Mouse (Mus musculus): ENCODE data around the gene Rhoc. TPM values are rescaled to one million over a fixed set of nuclear protein-coding genes. Genes with fewer than 3 reads are reported as not detected.

Rhoc gene
- total and polyA plus RNA-seq, 3 experiments: 1.2 to 8.3 (median 7.9) TPM

- no peaks in the 10 kb centered on the region for H3K79me2 ChIP-seq (replicated peaks; ENCODE audit: control insufficient read depth, extremely low read depth, insufficient read depth, poor library complexity, severe bottlenecking)
- TF ChIP-seq PAX5 (IDR thresholded peaks at IDR 0.05; ENCODE audit: low read length): no peak
- peak; percentile 55; the same call in 1 of the 2 replicates for TF ChIP-seq IRF4 (IDR thresholded peaks at IDR 0.05; ENCODE audit: low read depth, low read length)
- no peak overlapping the region for H3K27ac ChIP-seq (ENCODE audit: insufficient read depth, low read depth)
- in situ Hi-C loops (cut with MboI; ENCODE audit: low pct_ligation_motif_present, low pct_unique_long_range_greater_than_20kb, low sequenced_read_pairs) (no loop called here), dilution Hi-C loops (cut with MboI; ENCODE audit: extremely low pct_ligation_motif_present, extremely low pct_unique_long_range_greater_than_20kb, low sequenced_read_pairs) (no loop called here)
- no peak overlapping the region for H3K4me3 ChIP-seq (replicated peaks in 1 of 3; ENCODE audit: low read depth in 2 of 3, low read length in 2 of 3, poor library complexity in 1 of 3)
- H3K9me3 ChIP-seq (replicated peaks; ENCODE audit: low read length): no peaks in the 10 kb centered on the region
- H3K27me3 ChIP-seq (replicated peaks): no peaks in the 10 kb centered on the region
- peaks cover 11 to 49% of the 10 kb centered on the region in 2 experiments for H3K4me1 ChIP-seq (ENCODE audit: control insufficient read depth in 1 of 2, insufficient read depth in 2 of 2)
- peaks cover 53 to 78% of the 10 kb centered on the region in 2 experiments for H3K36me3 ChIP-seq (replicated peaks in 1 of 2; ENCODE audit: control insufficient read depth in 1 of 2, insufficient read depth in 1 of 2, low read length in 1 of 2)
- no peak overlapping the region for H3K9ac ChIP-seq (ENCODE audit: insufficient read depth, low read depth)
- no peak for DNase-seq (ENCODE audit: extremely low read depth)
- H3K4me2 ChIP-seq (ENCODE audit: insufficient read depth, low read depth, poor library complexity, severe bottlenecking): no peak overlapping the region
Measured at GRCm38 (mm10) chr3:104796430-104797082, 8.4 kb downstream of the Rhoc start.

- H3K79me2 ChIP-seq (replicated peaks; ENCODE audit: control insufficient read depth, extremely low read depth, insufficient read depth, poor library complexity, severe bottlenecking): no peaks in the 10 kb centered on the region
- H3K9ac ChIP-seq (ENCODE audit: insufficient read depth, low read depth): no peak overlapping the region
- no peak for DNase-seq (ENCODE audit: extremely low read depth)
- peaks cover 7 to 16% of the 10 kb centered on the region in 2 experiments; a peak in 2 of 4 replicates for H3K4me1 ChIP-seq (ENCODE audit: control insufficient read depth in 1 of 2, insufficient read depth in 2 of 2)
- no peak overlapping the region for H3K4me2 ChIP-seq (ENCODE audit: insufficient read depth, low read depth, poor library complexity, severe bottlenecking)
- H3K4me3 ChIP-seq (replicated peaks in 1 of 3; ENCODE audit: low read depth in 2 of 3, low read length in 2 of 3, poor library complexity in 1 of 3): no peak overlapping the region
- TF ChIP-seq IRF4 (IDR thresholded peaks at IDR 0.05; ENCODE audit: low read depth, low read length) (no peak), MYC (IDR thresholded peaks at IDR 0.05; ENCODE audit: low read depth, low read length) (no peak)
- peaks cover 53 to 88% of the 10 kb centered on the region in 2 experiments for H3K36me3 ChIP-seq (replicated peaks in 1 of 2; ENCODE audit: control insufficient read depth in 1 of 2, insufficient read depth in 1 of 2, low read length in 1 of 2)
- dilution Hi-C loops (cut with MboI; ENCODE audit: extremely low pct_ligation_motif_present, extremely low pct_unique_long_range_greater_than_20kb, low sequenced_read_pairs): no loop called here
- no peaks in the 10 kb centered on the region for H3K27me3 ChIP-seq (replicated peaks)
- no peak overlapping the region for H3K27ac ChIP-seq (ENCODE audit: insufficient read depth, low read depth)
- in situ Hi-C loops (cut with MboI; ENCODE audit: low pct_ligation_motif_present, low pct_unique_long_range_greater_than_20kb, low sequenced_read_pairs): no loop called here
- H3K9me3 ChIP-seq (replicated peaks; ENCODE audit: low read length): no peaks in the 10 kb centered on the region
Measured at GRCm38 (mm10) chr3:104800681-104801080, 12.5 kb downstream of the Rhoc start.

GRCm38 (mm10) chr3:104801481-104801880 is 13.3 kb downstream of the Rhoc start:
- dilution Hi-C loops (cut with MboI; ENCODE audit: extremely low pct_ligation_motif_present, extremely low pct_unique_long_range_greater_than_20kb, low sequenced_read_pairs) (no loop called here), in situ Hi-C loops (cut with MboI; ENCODE audit: low pct_ligation_motif_present, low pct_unique_long_range_greater_than_20kb, low sequenced_read_pairs) (no loop called here)
- no peak overlapping the region for H3K4me3 ChIP-seq (replicated peaks in 1 of 3; ENCODE audit: low read depth in 2 of 3, low read length in 2 of 3, poor library complexity in 1 of 3)
- no peak for DNase-seq (ENCODE audit: extremely low read depth)
- TF ChIP-seq SIN3A (IDR thresholded peaks at IDR 0.05; ENCODE audit: low read length) (no peak), ZC3H11A (IDR thresholded peaks at IDR 0.05; ENCODE audit: low read depth, low read length) (no peak), NELFE (IDR thresholded peaks at IDR 0.05; ENCODE audit: low read depth, low read length) (no peak), ELF1 (IDR thresholded peaks at IDR 0.05; ENCODE audit: low read depth, low read length) (no peak), CHD2 (IDR thresholded peaks at IDR 0.05; ENCODE audit: low read length) (no peak)
- no peak overlapping the region for H3K4me2 ChIP-seq (ENCODE audit: insufficient read depth, low read depth, poor library complexity, severe bottlenecking)
- H3K27ac ChIP-seq (ENCODE audit: insufficient read depth, low read depth): no peak overlapping the region
- H3K36me3 ChIP-seq (replicated peaks in 1 of 2; ENCODE audit: control insufficient read depth in 1 of 2, insufficient read depth in 1 of 2, low read length in 1 of 2): peaks cover 49 to 86% of the 10 kb centered on the region in 2 experiments
- no peaks in the 10 kb centered on the region for H3K9me3 ChIP-seq (replicated peaks; ENCODE audit: low read length)
- H3K4me1 ChIP-seq (ENCODE audit: control insufficient read depth in 1 of 2, insufficient read depth in 2 of 2): peaks cover 6 to 8% of the 10 kb centered on the region in 2 experiments; a peak in 2 of 4 replicates
- no peak overlapping the region for H3K9ac ChIP-seq (ENCODE audit: insufficient read depth, low read depth)
- H3K27me3 ChIP-seq (replicated peaks): no peaks in the 10 kb centered on the region
- no peaks in the 10 kb centered on the region for H3K79me2 ChIP-seq (replicated peaks; ENCODE audit: control insufficient read depth, extremely low read depth, insufficient read depth, poor library complexity, severe bottlenecking)

All from CH12.LX (cell line).